Mouse (Mus musculus) erythroblast, embryonic 14.5 days (primary cell): ENCODE results near the gene Sertad4.

Experiments used
- GATA1 ChIP-seq: IDR thresholded peaks from 2 replicates; pipeline ENCODE4 v1.6.1; 2012; ENCODE audit warnings: low read length, inconsistent platforms, mixed read lengths
- TAL1 ChIP-seq: IDR thresholded peaks from 3 replicates; pipeline ENCODE4 v1.6.1; 2012; ENCODE audit warnings: low read length, inconsistent platforms, mixed read lengths

DNA sequence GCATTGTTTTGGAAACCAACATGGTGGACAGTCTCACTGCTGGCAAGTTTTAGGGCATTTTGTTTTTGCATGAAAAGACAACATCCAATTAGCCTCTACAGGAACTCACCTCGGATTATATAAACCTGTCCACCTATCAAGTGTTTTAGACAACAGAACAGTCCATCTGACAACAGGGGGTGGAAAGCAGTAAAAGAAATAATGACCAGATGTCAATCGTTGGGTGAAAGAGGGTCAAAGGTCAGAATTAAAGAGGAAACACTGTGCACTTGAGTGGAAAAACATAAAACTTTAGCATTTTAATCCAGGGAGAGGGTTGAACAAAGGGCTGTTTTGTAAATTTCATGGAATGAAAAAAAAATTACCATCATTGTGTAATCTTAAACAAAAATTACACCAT is 43.2 kb upstream of the Sertad4 start:
- no peak for TF ChIP-seq TAL1
- TF ChIP-seq GATA1: no peak
